Mouse (Mus musculus) CH12.LX (cell line): ENCODE measurements around the gene Nemp1. TPM values are rescaled to one million over a fixed set of nuclear protein-coding genes. Genes with fewer than 3 reads are reported as not detected.

Experiments used
- DNase-seq: peaks from one replicate; pipeline ENCODE4 v3.0.0-alpha.2; 2013; ENCODE audit errors: extremely low read depth
- H3K27ac ChIP-seq: 2 replicates; pipeline ENCODE4 v1.5.1; 2012; ENCODE audit warnings: low read depth, mild to moderate bottlenecking, control low read depth, moderate library complexity; ENCODE audit not compliant: insufficient read depth
- H3K27me3 ChIP-seq: replicated peaks from 2 replicates; pipeline ENCODE3; 2012; ENCODE audit warnings: inconsistent platforms
- H3K36me3 ChIP-seq, 2 experiments: replicated peaks in 1 of 2; 2 replicates each; pipeline versions ENCODE3 to v1.6.1; 2012; ENCODE audit warnings: inconsistent platforms in 1 of 2, low read length in 1 of 2, mild to moderate bottlenecking in 1 of 2, mixed read lengths in 1 of 2, moderate library complexity in 1 of 2; ENCODE audit not compliant: control insufficient read depth in 1 of 2, insufficient read depth in 1 of 2
- H3K4me1 ChIP-seq, 2 experiments: 2 replicates each; pipeline ENCODE4 v1.6.1; 2012; ENCODE audit warnings: inconsistent platforms in 1 of 2, moderate library complexity in 1 of 2; ENCODE audit not compliant: insufficient read depth in 2 of 2, control insufficient read depth in 1 of 2
- H3K4me2 ChIP-seq: 2 replicates; pipeline ENCODE4 v1.6.1; 2012; ENCODE audit warnings: low read depth, mild to moderate bottlenecking, control low read depth; ENCODE audit not compliant: poor library complexity, insufficient read depth, severe bottlenecking
- H3K4me3 ChIP-seq, 3 experiments: fragments of 150-350 bp in 1 of 3; sonication (generic) in 1 of 3; replicated peaks in 1 of 3; 2 replicates each; pipeline versions ENCODE3 to v1.5.1; 2011 to 2012; ENCODE audit warnings: low read depth in 2 of 3, low read length in 2 of 3, mild to moderate bottlenecking in 2 of 3, moderate library complexity in 2 of 3, control low read depth in 1 of 3, improper control_type of control experiment in 1 of 3, inconsistent platforms in 1 of 3, mixed read lengths in 1 of 3; ENCODE audit not compliant: poor library complexity in 1 of 3
- H3K79me2 ChIP-seq: replicated peaks from 2 replicates; pipeline ENCODE4 v1.6.1; 2012; ENCODE audit warnings: mild to moderate bottlenecking, moderate library complexity; ENCODE audit not compliant: control insufficient read depth, poor library complexity, insufficient read depth, severe bottlenecking; ENCODE audit errors: extremely low read depth
- H3K9ac ChIP-seq: 2 replicates; pipeline ENCODE4 v1.6.1; 2012; ENCODE audit warnings: low read depth, mild to moderate bottlenecking, control low read depth, moderate library complexity; ENCODE audit not compliant: insufficient read depth
- H3K9me3 ChIP-seq: replicated peaks from 2 replicates; pipeline ENCODE3; 2012; ENCODE audit warnings: low read length, inconsistent platforms, mixed read lengths
- CHD2 ChIP-seq: IDR thresholded peaks from 2 replicates; pipeline ENCODE4 v1.6.1; 2011; ENCODE audit warnings: low read length, improper control_type of control experiment
- CTCF ChIP-seq, 2 experiments: IDR thresholded peaks in 1 of 2; conservative IDR thresholded peaks in 1 of 2; 2 replicates each; pipeline ENCODE4 v1.5.1; 2011 to 2012; ENCODE audit warnings: low read depth in 2 of 2, low read length in 2 of 2, improper control_type of control experiment in 1 of 2, inconsistent platforms in 1 of 2, mild to moderate bottlenecking in 1 of 2, moderate library complexity in 1 of 2
- IRF4 ChIP-seq: IDR thresholded peaks from 2 replicates; pipeline ENCODE4 v1.6.1; 2014; ENCODE audit warnings: low read depth, mild to moderate bottlenecking, inconsistent platforms, low read length, improper control_type of control experiment
- KAT2A ChIP-seq: IDR thresholded peaks from 2 replicates; pipeline ENCODE4 v1.6.1; 2012; ENCODE audit warnings: low read length, improper control_type of control experiment, inconsistent platforms; ENCODE audit not compliant: insufficient replicate concordance
- MAFK ChIP-seq: IDR thresholded peaks from 2 replicates; pipeline ENCODE4 v1.6.1; 2011; ENCODE audit warnings: low read length, improper control_type of control experiment; ENCODE audit not compliant: insufficient replicate concordance
- PAX5 ChIP-seq: IDR thresholded peaks from 2 replicates; pipeline ENCODE4 v1.6.1; 2012; ENCODE audit warnings: low read length, inconsistent platforms, mixed read lengths
- POLR2A ChIP-seq: IDR thresholded peaks from 2 replicates; pipeline ENCODE4 v1.6.1; 2011; ENCODE audit warnings: low read depth, mild to moderate bottlenecking, improper control_type of control experiment, low read length
- POLR2AphosphoS2 ChIP-seq: IDR thresholded peaks from 2 replicates; pipeline ENCODE4 v1.6.1; 2011; ENCODE audit warnings: low read depth, low read length, improper control_type of control experiment
- SMC3 ChIP-seq: IDR thresholded peaks from 2 replicates; pipeline ENCODE4 v1.6.1; 2011; ENCODE audit warnings: low read depth, low read length, improper control_type of control experiment
- TCF12 ChIP-seq: IDR thresholded peaks from 2 replicates; pipeline ENCODE4 v1.6.1; 2014; ENCODE audit warnings: low read depth, mild to moderate bottlenecking, inconsistent platforms, low read length, improper control_type of control experiment
- UBTF ChIP-seq: IDR thresholded peaks from 2 replicates; pipeline ENCODE4 v1.6.1; 2012; ENCODE audit warnings: low read depth, mild to moderate bottlenecking, inconsistent platforms, low read length, improper control_type of control experiment, moderate library complexity
- USF1 ChIP-seq: IDR thresholded peaks from 2 replicates; pipeline ENCODE4 v1.6.1; 2014; ENCODE audit warnings: low read depth, mild to moderate bottlenecking, inconsistent platforms, low read length, improper control_type of control experiment
- USF2 ChIP-seq: conservative IDR thresholded peaks from 2 replicates; pipeline ENCODE4 v1.6.1; 2011; ENCODE audit warnings: low read depth, low read length, improper control_type of control experiment
- ZKSCAN1 ChIP-seq: IDR thresholded peaks from 2 replicates; pipeline ENCODE4 v1.6.1; 2012; ENCODE audit warnings: low read depth, inconsistent platforms, low read length, improper control_type of control experiment, borderline replicate concordance
- ZNF384 ChIP-seq: IDR thresholded peaks from 2 replicates; pipeline ENCODE4 v1.6.1; 2012; ENCODE audit warnings: low read depth, low read length, improper control_type of control experiment, inconsistent platforms
- dilution Hi-C: fragments of 300-500 bp; cut with MboI; formaldehyde crosslinking; loops from 2 replicates; pipeline ENCODE4 v1.14.3; 2020; ENCODE audit warnings: low sequenced_read_pairs; ENCODE audit not compliant: extremely low pct_unique_long_range_greater_than_20kb, extremely low pct_ligation_motif_present
- in situ Hi-C: fragments of 300-500 bp; cut with MboI; formaldehyde crosslinking; loops from 3 replicates; pipeline ENCODE4 v1.14.3; 2019; ENCODE audit warnings: low sequenced_read_pairs, low pct_ligation_motif_present, low pct_unique_long_range_greater_than_20kb, mixed read lengths
- polyA plus RNA-seq: library from polyadenylated mRNA; unstranded; fragments of >175 nt; gene quantifications from 2 replicates; pipeline ENCODE4 v1.2.1, GENCODE M21; 2012; ENCODE audit warnings: low read depth; ENCODE audit not compliant: insufficient read length
- total RNA-seq, 2 experiments: library from RNA; depleted of rRNA; stranded (reverse); fragments of 300-350 nt in 1 of 2; fragments of >200 nt in 1 of 2; gene quantifications; 2 replicates each; pipeline ENCODE4 v1.2.3; 2012 to 2014

Gene Nemp1
- total and polyA plus RNA-seq, 3 experiments: 8.3 to 17.4 (median 13.2) TPM

GRCm38 (mm10) chr10:127661291-127661914, 5.3 kb upstream of the Nemp1 start:
- H3K4me2 ChIP-seq: no peak overlapping the region
- no peak for DNase-seq
- H3K9me3 ChIP-seq: no peaks in the 10 kb centered on the region
- H3K9ac ChIP-seq: no peak overlapping the region
- H3K27ac ChIP-seq: peak overlapping the region; percentile 46; the same call in 1 of the 2 replicates
- H3K36me3 ChIP-seq: peaks cover 35 to 61% of the 10 kb centered on the region in 2 experiments
- dilution Hi-C loops: no loop called here
- in situ Hi-C loops: no loop called here
- TF ChIP-seq KAT2A: no peak
- TF ChIP-seq ZKSCAN1: no peak
- no peak for TF ChIP-seq SMC3
- TF ChIP-seq IRF4: no peak
- TF ChIP-seq UBTF: no peak
- no peak for TF ChIP-seq MAFK
- TF ChIP-seq USF1: no peak
- no peak for TF ChIP-seq TCF12
- TF ChIP-seq POLR2AphosphoS2: no peak
- TF ChIP-seq USF2: no peak
- H3K4me1 ChIP-seq: peaks cover 14 to 58% of the 10 kb centered on the region in 2 experiments
- peaks cover 13% of the 10 kb centered on the region for H3K27me3 ChIP-seq
- H3K4me3 ChIP-seq: peak overlapping the region in 1 of 3 experiments; percentile 37
- H3K79me2 ChIP-seq: no peaks in the 10 kb centered on the region

GRCm38 (mm10) chr10:127661915-127662663, 4.6 kb upstream of the Nemp1 start:
- Histone ChIP-seq H3K9ac (no peak overlapping the region), H3K4me1 (peaks cover 14 to 63% of the 10 kb centered on the region in 2 experiments), H3K27me3 (peaks cover 19% of the 10 kb centered on the region), H3K27ac (peak overlapping the region; percentile 46; the same call in 1 of the 2 replicates), H3K4me3 (peak overlapping the region in 1 of 3 experiments; percentile 37), H3K36me3 (peaks cover 30 to 56% of the 10 kb centered on the region in 2 experiments), H3K79me2 (no peaks in the 10 kb centered on the region), H3K4me2 (peak overlapping the region; percentile 9; the same call in 1 of the 2 replicates), H3K9me3 (no peaks in the 10 kb centered on the region)
- peak; percentile 77 for DNase-seq
- dilution Hi-C loops (no loop called here), in situ Hi-C loops (no loop called here)
- TF ChIP-seq CHD2: 0 out of 2 replicates have a peak, but pooled peaks have one; percentile 25
- TF ChIP-seq CTCF (conservative IDR thresholded peaks at IDR 0.05 in 1 of 2, IDR thresholded peaks at IDR 0.05 in 1 of 2; ENCODE audit: low read depth in 2 of 2, low read length in 2 of 2): no peak
- no peak for TF ChIP-seq KAT2A
- TF ChIP-seq PAX5: no peak
- TF ChIP-seq ZNF384: no peak
- TF ChIP-seq POLR2A: peak; percentile 24; the same call in 1 of the 2 replicates
